Mouse (Mus musculus) myocyte (in vitro differentiated cells): ENCODE measurements around the gene Socs7.

Source experiments
- CEBPB ChIP-seq: IDR thresholded peaks from 2 replicates; pipeline ENCODE4 v1.6.1; 2011; ENCODE audit warnings: mild to moderate bottlenecking, moderate library complexity; ENCODE audit not compliant: poor library complexity, insufficient read depth, severe bottlenecking
- POLR2A ChIP-seq: IDR thresholded peaks from one replicate; pipeline ENCODE4 v1.6.1; 2011; ENCODE audit warnings: low read depth, mild to moderate bottlenecking, control low read depth, moderate library complexity; ENCODE audit not compliant: insufficient read length
- REST ChIP-seq: IDR thresholded peaks from one replicate; pipeline ENCODE4 v1.6.1; 2011; ENCODE audit warnings: mild to moderate bottlenecking, control low read depth, moderate library complexity; ENCODE audit not compliant: insufficient read depth, insufficient read length
- TCF12 ChIP-seq: IDR thresholded peaks from one replicate; pipeline ENCODE4 v1.6.1; 2011; ENCODE audit warnings: mild to moderate bottlenecking, control low read depth; ENCODE audit not compliant: poor library complexity, insufficient read depth, severe bottlenecking
- TCF3 ChIP-seq: IDR thresholded peaks from one replicate; pipeline ENCODE4 v1.6.1; 2011; ENCODE audit warnings: low read depth, control low read depth; ENCODE audit not compliant: insufficient read length
- USF1 ChIP-seq: IDR thresholded peaks from one replicate; pipeline ENCODE4 v1.6.1; 2011; ENCODE audit warnings: low read depth, mild to moderate bottlenecking, control low read depth, moderate library complexity

DNA sequence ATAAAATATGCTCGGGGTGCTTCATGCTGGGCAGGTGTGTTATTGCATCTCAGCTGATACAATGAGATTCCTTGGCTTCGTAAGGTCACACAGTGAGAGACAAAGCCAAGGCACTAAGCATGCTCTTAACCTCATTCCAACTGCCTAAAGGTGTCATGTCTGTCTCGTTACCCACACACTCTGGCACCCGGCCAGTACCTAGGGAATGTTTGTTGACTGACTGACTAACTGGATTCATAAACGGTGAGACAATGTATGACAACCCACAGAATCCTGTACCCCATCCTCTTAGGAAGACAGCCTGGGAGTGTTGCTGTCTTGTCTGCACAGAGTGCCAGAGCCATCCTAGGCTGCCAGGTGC is 57.2 kb downstream of the Socs7 start:
- no peak for TF ChIP-seq POLR2A
- no peak for TF ChIP-seq TCF3
- TF ChIP-seq REST, result no peak
- no peak for TF ChIP-seq TCF12
- no peak for TF ChIP-seq USF1
- TF ChIP-seq CEBPB, result no peak
